Mouse (Mus musculus) C3H10T1/2 (cell line): ENCODE measurements around the gene Psat1. TPM values are rescaled to one million over a fixed set of nuclear protein-coding genes. Genes with fewer than 3 reads are reported as not detected.

Experiments
- polyA plus RNA-seq, 2 experiments: library from polyadenylated mRNA; unstranded; fragments of >200 nt; fragmentation: generic; extraction: Trizol; gene quantifications; one replicate each; pipeline ENCODE4 v1.2.1; 2012; ENCODE audit warnings: missing spikeins in 2 of 2

Gene Psat1
- polyA plus RNA-seq = 100 to 1,000 TPM in 1 of 2 experiments, 10 to 100 TPM in 1; 79.7 to 201 TPM

DNA sequence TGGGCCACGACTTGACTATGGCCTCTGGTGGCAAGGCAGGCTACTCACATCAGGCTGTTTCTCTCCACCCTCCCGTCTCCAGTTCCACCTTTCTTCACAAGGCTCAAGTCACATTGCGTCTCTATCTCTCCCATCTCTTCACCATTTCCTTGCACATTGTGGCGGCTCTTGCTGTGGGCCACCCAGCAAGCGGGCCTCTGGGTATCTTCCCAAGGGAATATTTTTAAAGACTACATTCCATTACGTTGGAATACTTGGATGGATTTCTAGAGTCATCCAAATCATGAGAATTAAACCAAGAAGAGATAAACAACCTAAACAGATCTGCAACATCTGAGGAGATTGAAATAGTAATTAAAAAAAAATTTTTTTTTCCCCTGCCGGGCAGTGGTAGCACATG lies at the start of gene Psat1:
TSS of gene Psat1 (minus strand) at position 101 of the 400 bp plus-strand sequence.

DNA sequence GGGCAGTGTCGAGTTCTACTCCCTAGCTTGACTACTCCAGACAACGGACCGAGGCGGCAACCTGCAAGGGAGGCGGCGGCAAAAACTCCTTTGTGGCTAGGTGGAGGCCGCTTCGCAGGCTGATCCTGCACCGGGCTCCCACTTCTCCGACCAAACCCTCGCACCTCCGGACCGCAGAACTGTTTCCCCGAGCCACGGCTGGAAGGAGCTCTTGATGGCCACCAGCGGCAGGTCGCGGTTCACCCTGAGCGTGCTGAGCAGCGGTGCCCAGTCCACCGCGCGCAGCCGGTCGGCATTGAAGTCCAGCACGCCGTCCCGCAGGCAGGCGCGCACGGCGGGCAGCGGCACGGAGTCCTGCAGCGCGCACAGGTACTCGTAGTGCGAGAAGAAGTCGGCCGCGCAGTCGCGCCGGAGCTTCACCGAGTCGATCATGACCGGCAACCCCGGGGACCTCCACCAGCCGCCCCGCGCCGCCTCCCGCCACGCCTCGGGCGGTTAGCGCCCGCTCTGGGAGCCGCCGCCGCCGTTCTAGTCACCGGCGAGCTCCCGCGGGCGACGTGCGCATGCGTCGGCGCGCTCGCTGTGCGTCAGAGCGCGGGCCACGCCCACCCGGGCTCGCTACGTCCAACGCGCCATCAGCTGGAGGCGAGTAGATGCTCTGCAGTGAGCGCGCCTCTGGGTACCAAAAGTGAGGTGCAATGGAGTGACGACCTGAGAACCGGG lies 37.5 kb upstream of the Psat1 start, which contains the start of gene Cep78:
TSS of gene Cep78 (minus strand) at position 541 of the 723 bp plus-strand sequence.

Other genes with a start within 250 kb of the Psat1 start
- 1 to 10 TPM in 1 of 2 experiments, under 1 TPM in 1; 0.91 to 4.2 TPM for gene Cep78, start 37.7 kb upstream of the Psat1 start, polyA plus RNA-seq
- 10 to 100 TPM in 1 of 2 experiments, 1 to 10 TPM in 1; 3.0 to 23.2 TPM for gene Gnaq, start 185.5 kb upstream of the Psat1 start, polyA plus RNA-seq